Mouse (Mus musculus) testis, adult 2 months (tissue): ENCODE results near the gene Ackr4.

ENCODE experiments used
- CTCF ChIP-seq: fragments of 200-500 bp; IDR thresholded peaks from 2 replicates; pipeline ENCODE4 v1.5.1; 2012; ENCODE audit warnings: low read depth, mild to moderate bottlenecking, inconsistent platforms, low read length, moderate library complexity; ENCODE audit not compliant: control insufficient read depth, insufficient read depth, insufficient replicate concordance
- POLR2A ChIP-seq: fragments of 200-500 bp; IDR thresholded peaks from 2 replicates; pipeline ENCODE4 v1.6.1; 2012; ENCODE audit warnings: low read depth, mild to moderate bottlenecking, inconsistent platforms, low read length, moderate library complexity; ENCODE audit not compliant: control insufficient read depth

GRCm38 (mm10) chr9:104062430-104063243, 64.1 kb downstream of the Ackr4 start, which contains the start of gene Uba5:
- TF ChIP-seq POLR2A, result peak; percentile 58; the same call in 1 of the 2 replicates
- no peak for TF ChIP-seq CTCF
